Mouse (Mus musculus) hindbrain, embryonic 11.5 days (tissue): ENCODE data around the gene Kif17. TPM values are rescaled to one million over a fixed set of nuclear protein-coding genes. Genes with fewer than 3 reads are reported as not detected.

Experiments
- ATAC-seq: fragments of 200-750 bp; cut with Nextera tagmentation; 2 replicates; pipeline ENCODE4 v1.8.0; 2017; ENCODE audit warnings: mild to moderate bottlenecking, moderate TSS enrichment, moderate library complexity; ENCODE audit not compliant: low FRiP score
- DNase-seq: peaks from one replicate; pipeline ENCODE4 v3.0.0-alpha.2; 2015; ENCODE audit warnings: low spot score
- H3K27ac ChIP-seq: fragments of 300-500 bp; sonication (generic); 2 replicates; pipeline ENCODE4 v1.5.1; 2014; ENCODE audit warnings: mild to moderate bottlenecking, low read depth, low read length
- H3K27me3 ChIP-seq: fragments of 300-500 bp; sonication (generic); 2 replicates; pipeline ENCODE4 v1.6.1; 2014; ENCODE audit warnings: mild to moderate bottlenecking, low read length, moderate library complexity, mixed read lengths; ENCODE audit not compliant: control insufficient read depth, insufficient read depth
- H3K36me3 ChIP-seq: fragments of 300-500 bp; sonication (generic); 2 replicates; pipeline ENCODE4 v1.6.1; 2014; ENCODE audit warnings: mild to moderate bottlenecking, low read length, moderate library complexity, mixed read lengths; ENCODE audit not compliant: control insufficient read depth, insufficient read depth
- H3K4me1 ChIP-seq: fragments of 300-500 bp; sonication (generic); replicated peaks from 2 replicates; pipeline ENCODE4 v1.6.1; 2014; ENCODE audit warnings: low read length, mixed read lengths; ENCODE audit not compliant: control insufficient read depth, insufficient read depth
- H3K4me2 ChIP-seq: fragments of 300-500 bp; sonication (generic); replicated peaks from 2 replicates; pipeline ENCODE4 v1.6.1; 2014; ENCODE audit warnings: mild to moderate bottlenecking, low read depth, low read length
- H3K4me3 ChIP-seq: fragments of 300-500 bp; sonication (generic); 2 replicates; pipeline ENCODE4 v1.5.1; 2014; ENCODE audit warnings: low read depth, low read length
- H3K9ac ChIP-seq: fragments of 300-500 bp; sonication (generic); 2 replicates; pipeline ENCODE4 v1.6.1; 2014; ENCODE audit warnings: low read depth, low read length
- H3K9me3 ChIP-seq: fragments of 300-500 bp; sonication (generic); 2 replicates; pipeline ENCODE4 v1.6.1; 2016; ENCODE audit warnings: low read length; ENCODE audit not compliant: control insufficient read depth
- WGBS: fragments of 180-500 bp; shearing (Covaris S2); extraction: QIAGEN DNeasy Blood & Tissue Kit; methylation state at CpG from one replicate; pipeline ENCODE4 v1.1.7; 2014; 5-methylcytosine and 5-hydroxymethylcytosine counted together
- polyA plus RNA-seq: library from polyadenylated mRNA; unstranded; fragments of >200 nt; fragmentation: Nextera tagmentation; extraction: Ambion mirVana; gene quantifications from 2 replicates; pipeline ENCODE4 v1.2.1, GENCODE M21; 2014

Gene Kif17
- polyA plus RNA-seq, 1 experiment from 2014 or later: 0.31 TPM

DNA sequence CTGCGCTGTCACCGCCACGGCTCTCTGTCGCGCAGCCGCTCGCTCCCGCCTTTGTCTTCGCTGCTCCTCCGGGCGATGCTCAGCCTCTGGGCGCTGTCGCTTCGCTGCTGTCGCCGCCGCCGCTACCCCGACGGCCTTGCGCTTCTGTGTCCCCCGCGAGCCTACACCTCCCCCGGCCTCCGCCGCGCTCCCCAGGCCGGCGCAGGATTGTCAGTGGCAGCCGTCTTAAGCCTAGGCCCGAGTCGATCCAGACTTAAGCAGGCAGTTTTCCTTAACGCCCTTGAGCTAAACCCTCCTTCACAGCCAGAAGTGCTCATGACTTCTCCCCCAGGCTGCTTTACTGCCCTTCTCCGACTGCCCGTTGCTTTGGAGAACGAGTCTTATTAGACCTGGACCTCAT is 32.8 kb upstream of the Kif17 start:
- Histone ChIP-seq H3K4me1 (peaks cover 5% of the 10 kb centered on the region; the same call in 1 of the 2 replicates), H3K4me2 (peak overlapping the region; percentile 80), H3K4me3 (peak overlapping the region; percentile 100), H3K27me3 (no peaks in the 10 kb centered on the region), H3K9me3 (no peaks in the 10 kb centered on the region), H3K27ac (peak overlapping the region; percentile 99), H3K9ac (peak overlapping the region; percentile 98), H3K36me3 (no peaks in the 10 kb centered on the region)
- peak; percentile 47 for DNase-seq
- ATAC-seq: 0 out of 2 replicates have a peak, but pooled peaks have one; percentile 25
- WGBS: under 1% methylated on average over 36 of the region's 36 CpGs

- 89% methylated on average over 11 of the region's 11 CpGs for WGBS
- Histone ChIP-seq H3K9ac (peak overlapping the region; percentile 98), H3K36me3 (no peaks in the 10 kb centered on the region), H3K4me3 (peak overlapping the region; percentile 100), H3K4me1 (peaks cover 5% of the 10 kb centered on the region; the same call in 1 of the 2 replicates), H3K4me2 (peak overlapping the region; percentile 80), H3K9me3 (no peaks in the 10 kb centered on the region), H3K27me3 (no peaks in the 10 kb centered on the region), H3K27ac (peak overlapping the region; percentile 99; the same call in 1 of the 2 replicates)
- ATAC-seq (no peak), DNase-seq (no peak)
Measured at GRCm38 (mm10) chr4:138217951-138218685, 32.1 kb upstream of the Kif17 start.

DNA sequence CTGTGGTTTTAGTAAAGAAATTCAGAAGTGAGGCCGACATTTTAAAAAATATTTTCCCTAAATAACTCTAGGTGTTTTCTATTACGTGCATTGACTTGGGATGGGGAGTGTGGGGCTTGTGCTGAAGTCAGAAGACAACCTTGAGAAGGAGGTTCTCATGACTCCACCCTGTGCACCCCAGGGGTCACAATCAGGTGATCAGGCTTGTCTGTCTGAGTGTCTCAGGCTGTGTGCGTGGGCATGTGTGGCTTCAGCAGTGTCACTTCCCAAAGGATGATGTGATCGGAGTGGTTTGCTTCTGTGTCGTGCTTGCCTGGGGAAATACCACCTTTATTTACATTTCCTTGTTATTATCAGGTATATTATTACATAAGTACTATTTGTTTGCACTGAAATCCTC is 30.9 kb upstream of the Kif17 start:
- Histone ChIP-seq H3K27me3 (no peaks in the 10 kb centered on the region), H3K9ac (no peak overlapping the region), H3K9me3 (no peaks in the 10 kb centered on the region), H3K4me2 (no peak overlapping the region), H3K4me3 (no peak overlapping the region), H3K4me1 (peaks cover 5% of the 10 kb centered on the region; the same call in 1 of the 2 replicates), H3K36me3 (peaks cover 7% of the 10 kb centered on the region), H3K27ac (no peak overlapping the region)
- DNase-seq (no peak), ATAC-seq (no peak)
- 89% methylated on average over 5 of the region's 5 CpGs for WGBS

DNA sequence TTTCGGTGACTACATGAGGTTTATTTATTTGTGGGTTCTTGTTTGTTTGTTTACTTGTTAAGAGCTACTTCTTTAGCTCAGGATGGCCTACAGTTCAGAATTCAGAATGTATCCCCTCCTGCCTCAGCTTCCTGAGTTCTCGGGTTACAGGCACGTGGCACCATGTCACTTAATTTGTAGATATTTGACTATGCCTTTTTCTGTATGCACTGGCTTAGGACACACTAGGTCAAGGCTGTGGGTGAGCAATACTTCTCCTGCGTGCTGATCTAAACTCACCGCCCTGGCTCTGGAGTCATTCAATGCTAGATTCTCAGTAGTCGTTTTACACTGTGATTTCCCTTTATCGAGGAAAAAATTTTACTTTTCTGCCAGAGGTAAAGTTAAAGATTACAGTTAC is 29.5 kb upstream of the Kif17 start:
- H3K27ac ChIP-seq: no peak overlapping the region
- no peaks in the 10 kb centered on the region for H3K9me3 ChIP-seq
- H3K36me3 ChIP-seq: peaks cover 11% of the 10 kb centered on the region
- H3K4me2 ChIP-seq: no peak overlapping the region
- no peaks in the 10 kb centered on the region for H3K27me3 ChIP-seq
- WGBS: 90% methylated on average over 7 of the region's 7 CpGs
- ATAC-seq (no peak), DNase-seq (no peak)
- peaks cover 5% of the 10 kb centered on the region; the same call in 1 of the 2 replicates for H3K4me1 ChIP-seq
- no peak overlapping the region for H3K9ac ChIP-seq
- no peak overlapping the region for H3K4me3 ChIP-seq

DNA sequence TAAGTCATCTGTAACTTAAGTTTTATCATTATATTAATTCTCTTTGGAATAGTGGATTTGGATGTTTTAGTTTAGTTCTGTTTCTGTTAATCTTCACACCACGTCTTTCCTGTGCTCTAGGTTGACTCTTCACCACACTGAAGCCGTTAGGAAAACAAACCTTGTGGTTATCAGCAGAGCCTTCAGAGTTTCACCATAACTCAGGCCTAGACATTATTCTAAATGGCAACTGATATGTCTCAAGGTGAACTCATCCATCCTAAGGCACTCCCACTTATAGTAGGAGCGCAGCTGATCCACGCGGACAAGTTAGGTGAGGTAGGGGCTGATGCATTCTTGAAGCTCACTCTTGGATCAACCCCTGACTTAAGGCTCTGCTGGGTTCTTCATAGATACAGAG is 28.8 kb upstream of the Kif17 start:
- Histone ChIP-seq H3K4me1 (peaks cover 5% of the 10 kb centered on the region; the same call in 1 of the 2 replicates), H3K27ac (no peak overlapping the region), H3K9ac (no peak overlapping the region), H3K4me2 (no peak overlapping the region), H3K27me3 (no peaks in the 10 kb centered on the region), H3K4me3 (no peak overlapping the region), H3K36me3 (peaks cover 11% of the 10 kb centered on the region), H3K9me3 (no peaks in the 10 kb centered on the region)
- 86% methylated on average over 5 of the region's 5 CpGs for WGBS
- ATAC-seq (no peak), DNase-seq (no peak)

- no peak overlapping the region for H3K9ac ChIP-seq
- peaks cover 5% of the 10 kb centered on the region; the same call in 1 of the 2 replicates for H3K4me1 ChIP-seq
- no peak overlapping the region for H3K4me3 ChIP-seq
- H3K27me3 ChIP-seq: no peaks in the 10 kb centered on the region
- no peak for DNase-seq
- H3K4me2 ChIP-seq: no peak overlapping the region
- peaks cover 11% of the 10 kb centered on the region for H3K36me3 ChIP-seq
- WGBS: 92% methylated on average over 5 of the region's 5 CpGs
- H3K27ac ChIP-seq: no peak overlapping the region
- no peak for ATAC-seq
- no peaks in the 10 kb centered on the region for H3K9me3 ChIP-seq
Measured at GRCm38 (mm10) chr4:138222396-138222795, 27.8 kb upstream of the Kif17 start.

DNA sequence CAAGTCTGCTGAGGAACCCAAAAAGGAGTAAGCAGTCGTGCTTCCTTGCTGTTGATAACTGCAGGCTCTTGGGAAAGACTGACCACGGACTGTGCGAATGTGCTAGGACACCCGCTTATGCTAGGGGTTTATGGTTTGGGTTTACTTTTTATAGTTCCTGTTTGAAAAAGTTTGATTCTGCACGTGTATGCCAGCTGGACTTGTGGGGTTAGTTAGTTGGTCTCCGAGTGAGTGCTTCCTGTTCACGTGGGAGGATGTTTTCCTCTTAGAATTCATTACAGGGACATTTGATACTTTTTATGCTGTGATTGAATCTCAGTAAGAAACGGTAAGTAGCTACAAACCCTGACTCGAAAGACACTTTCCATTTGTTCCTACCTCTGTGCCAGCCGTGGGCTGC is 26.6 kb upstream of the Kif17 start:
- H3K4me1 ChIP-seq: no peaks in the 10 kb centered on the region
- 91% methylated on average over 10 of the region's 10 CpGs for WGBS
- H3K9me3 ChIP-seq: no peaks in the 10 kb centered on the region
- H3K36me3 ChIP-seq: peaks cover 16% of the 10 kb centered on the region
- no peaks in the 10 kb centered on the region for H3K27me3 ChIP-seq
- DNase-seq (no peak), ATAC-seq (no peak)
- H3K4me2 ChIP-seq: no peak overlapping the region
- no peak overlapping the region for H3K9ac ChIP-seq
- H3K27ac ChIP-seq: no peak overlapping the region
- no peak overlapping the region for H3K4me3 ChIP-seq

GRCm38 (mm10) chr4:138246756-138247665 is 3.2 kb upstream of the Kif17 start:
- Histone ChIP-seq H3K27ac (no peak overlapping the region; the same call in 1 of the 2 replicates), H3K9ac (0 out of 2 replicates have a peak overlapping the region, but pooled peaks have one; percentile 12), H3K4me1 (peaks cover 6% of the 10 kb centered on the region; the same call in 1 of the 2 replicates), H3K4me2 (no peak overlapping the region), H3K9me3 (no peaks in the 10 kb centered on the region), H3K36me3 (peaks cover 7% of the 10 kb centered on the region; the same call in 1 of the 2 replicates), H3K27me3 (peaks cover 16% of the 10 kb centered on the region), H3K4me3 (no peak overlapping the region)
- WGBS: 70% methylated on average over 27 of the region's 27 CpGs
- DNase-seq: no peak
- no peak for ATAC-seq
